Mouse (Mus musculus) kidney, postnatal 14 days (tissue): ENCODE data around the gene Alox12e.
"Not testable (repeated sequence)": the region's sequence is repeated elsewhere in the genome, so short reads cannot be mapped to it uniquely, and the experiment has no call there.

ENCODE experiments used
- DNase-seq: peaks from one replicate; pipeline ENCODE4 v3.0.0; 2022; ENCODE audit warnings: mixed read lengths

Gene Alox12e

DNA sequence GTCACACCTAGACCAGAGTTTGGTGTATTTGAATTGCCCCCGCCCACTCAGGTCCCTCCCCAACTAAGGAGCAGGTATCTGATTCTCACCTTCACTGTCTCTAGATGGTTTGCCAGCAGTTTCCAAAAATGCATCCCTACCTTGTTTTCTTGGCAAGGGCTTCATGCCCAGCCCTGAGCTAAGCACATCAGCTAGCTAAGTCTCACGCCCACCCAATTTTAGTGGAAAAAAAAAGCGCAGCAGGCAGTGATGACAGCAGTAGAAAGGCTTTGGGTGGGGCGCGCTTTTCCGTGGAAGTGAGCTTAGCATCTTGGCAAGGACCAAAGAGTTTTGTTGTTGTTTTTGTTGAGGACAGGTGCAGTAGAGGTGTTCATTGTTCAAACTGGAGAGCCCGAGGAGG lies at the start of gene Alox12e:
Alox12e (minus strand) TSS at position 101 of the 400 bp plus-strand sequence.
- DNase-seq: no peak

DNA sequence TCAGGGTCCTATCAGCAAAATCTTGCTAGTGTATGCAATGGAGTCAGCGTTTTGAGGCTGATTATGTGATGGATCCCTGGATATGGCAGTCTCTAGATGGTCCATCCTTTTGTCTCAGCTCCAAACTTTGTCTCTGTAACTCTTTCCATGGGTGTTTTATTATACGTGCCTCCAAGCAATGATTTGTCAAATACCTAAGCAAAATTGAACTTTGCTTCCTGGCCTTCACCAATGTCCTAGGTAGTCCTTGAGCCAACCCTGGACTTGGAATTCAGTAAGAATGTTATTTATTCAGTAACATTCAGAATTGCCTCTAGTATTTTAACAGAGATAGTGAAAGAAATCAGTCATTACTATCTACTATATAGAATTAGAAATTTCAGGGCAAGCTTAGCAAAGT lies 46.2 kb upstream of the Alox12e start:
- not testable (repeated sequence) for DNase-seq

- not testable (repeated sequence) for DNase-seq
Observed at GRCm38 (mm10) chr11:70367701-70368100, 45.3 kb upstream of the Alox12e start.

DNA sequence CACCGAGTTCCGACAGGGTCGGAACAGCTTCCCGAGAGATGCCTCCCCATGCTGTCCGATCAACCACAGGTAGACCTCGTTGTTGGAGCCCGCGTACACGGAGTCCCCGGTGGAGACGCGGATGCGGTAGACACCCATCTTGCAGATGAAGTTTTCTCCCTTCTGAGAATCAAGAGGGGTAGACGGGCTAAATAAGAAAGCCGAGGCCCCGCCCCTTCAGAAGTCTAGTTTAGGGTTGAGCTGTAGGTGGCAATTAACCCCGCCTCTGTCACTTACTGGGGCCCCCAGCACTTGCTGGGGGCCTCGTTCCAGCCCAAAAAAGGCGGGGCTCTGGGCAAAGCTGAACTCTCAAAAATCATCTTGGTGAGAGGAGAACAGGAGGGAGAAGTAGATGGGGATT lies 29.4 kb upstream of the Alox12e start, which contains the start of gene Alox15:
Alox15 (minus strand) TSS at position 164 of the 400 bp plus-strand sequence.
- DNase-seq: no peak

DNA sequence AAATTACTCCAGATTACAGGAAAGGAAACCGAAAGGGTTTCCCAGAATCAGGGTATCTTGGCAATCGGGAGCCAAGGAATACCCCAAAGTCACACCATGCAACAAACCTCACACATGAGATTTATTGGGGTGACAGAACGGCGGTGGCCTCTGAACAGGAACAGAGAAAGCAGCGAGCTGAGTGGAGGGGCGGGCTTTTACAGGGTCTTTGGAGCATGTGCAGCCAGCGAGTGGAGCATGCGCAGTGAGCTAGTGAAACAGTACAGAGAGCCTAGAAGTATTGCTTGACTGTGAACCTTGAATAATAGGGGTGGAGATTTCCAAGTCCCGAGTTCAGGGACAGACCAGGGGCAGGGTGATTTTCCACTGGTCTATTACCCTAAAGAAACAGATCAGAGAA lies 26.2 kb upstream of the Alox12e start:
- no peak for DNase-seq

DNA sequence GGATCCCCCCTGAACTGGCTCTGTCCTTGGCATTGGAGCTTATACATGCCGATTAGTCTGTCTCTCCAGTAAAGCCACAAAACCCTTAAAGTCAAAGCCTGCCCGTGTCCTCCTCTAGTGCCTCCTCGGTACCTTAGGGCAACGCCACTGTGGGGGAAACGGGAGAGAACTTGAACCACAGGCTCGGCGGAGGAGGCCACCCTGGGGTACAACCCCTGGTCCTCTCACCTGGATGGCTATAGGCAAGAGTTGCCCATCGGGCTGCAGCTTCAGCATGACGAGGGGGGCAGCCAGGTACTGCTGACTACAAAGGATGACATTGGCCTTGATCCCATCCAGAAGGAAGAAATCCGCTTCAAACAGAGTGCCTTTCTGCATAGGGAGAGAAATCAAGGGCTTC lies 25.4 kb upstream of the Alox12e start:
- DNase-seq: no peak

DNA sequence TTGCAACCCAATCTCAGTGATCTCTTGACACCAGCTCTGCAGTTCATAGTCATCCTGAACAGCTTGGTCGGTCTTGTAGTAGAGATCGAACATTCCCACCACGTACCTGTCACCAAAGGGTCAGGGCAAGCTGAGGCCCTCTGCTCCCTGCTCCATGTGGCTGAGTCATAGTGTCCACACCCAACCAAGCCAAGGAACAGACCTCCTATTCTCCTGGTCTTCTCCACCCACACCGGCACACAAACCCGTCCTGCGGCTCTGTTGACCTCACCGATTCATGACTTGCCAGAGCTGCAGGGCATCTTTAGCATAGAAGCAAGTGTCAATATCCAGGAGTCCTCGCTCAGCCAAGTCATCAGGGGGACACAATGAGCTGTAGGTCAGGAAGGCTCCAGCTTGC lies 23.1 kb upstream of the Alox12e start:
- no peak for DNase-seq

DNA sequence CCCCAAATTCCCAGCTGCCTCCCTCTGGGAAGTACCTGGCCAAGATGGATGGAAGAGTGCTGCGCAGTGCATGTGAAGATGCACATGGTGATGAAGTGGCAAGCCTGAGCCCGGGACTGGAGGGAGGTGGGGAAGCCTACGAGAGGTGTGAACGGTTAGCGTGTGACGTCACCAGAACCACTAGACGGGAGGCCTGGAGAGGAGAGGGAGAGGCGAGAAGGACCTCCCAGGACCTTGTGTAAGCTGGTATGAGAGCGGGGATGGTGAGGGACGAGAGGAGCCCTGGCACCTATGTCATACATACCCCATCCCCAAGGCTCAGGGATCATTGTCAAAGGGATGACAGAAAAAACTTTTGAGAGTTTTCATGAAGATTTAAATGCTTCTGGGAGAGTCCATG lies 22.6 kb upstream of the Alox12e start:
- no peak for DNase-seq

DNA sequence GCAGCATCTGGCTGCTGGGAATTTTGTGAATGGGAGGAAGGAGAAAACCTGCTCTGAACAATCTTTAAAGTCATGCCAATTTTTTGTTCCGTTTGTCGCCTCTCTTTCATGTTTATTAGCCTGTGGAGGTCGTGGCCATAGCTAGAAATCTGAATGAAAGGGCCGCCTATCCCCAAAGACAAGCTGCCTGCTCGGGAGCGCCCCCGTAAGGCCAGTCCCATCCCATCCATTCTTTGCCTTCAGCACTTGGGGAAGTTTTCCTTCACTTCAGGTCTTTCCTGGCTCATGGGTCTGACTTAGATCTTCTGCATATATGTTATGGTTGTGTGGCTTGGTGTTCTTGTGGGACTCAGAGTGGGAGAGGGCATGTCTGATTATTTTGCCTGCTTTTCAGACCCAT lies 17.1 kb upstream of the Alox12e start:
- DNase-seq: no peak

- DNase-seq: peak; percentile 70
Observed at GRCm38 (mm10) chr11:70334477-70334876, 12.0 kb upstream of the Alox12e start.

DNA sequence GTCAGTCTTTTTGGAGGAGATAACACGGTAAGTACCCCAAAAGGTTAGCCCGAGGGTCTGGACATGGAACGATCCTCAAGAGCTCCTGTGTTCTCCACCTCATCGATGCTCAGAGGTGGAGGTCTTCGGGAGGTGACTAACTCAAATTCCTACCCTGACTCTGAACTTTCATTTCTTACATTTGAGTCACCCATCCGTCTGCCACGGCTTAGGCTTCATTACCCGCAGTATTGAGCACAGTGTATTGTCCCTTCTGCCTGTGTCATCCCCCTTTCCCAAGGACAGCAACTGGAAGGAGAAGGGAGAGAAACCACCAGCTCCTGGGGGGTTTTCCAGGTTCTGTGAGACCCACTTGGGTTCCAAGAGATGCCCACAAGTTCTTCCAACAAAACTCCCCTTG lies 2.3 kb upstream of the Alox12e start:
- no peak for DNase-seq

GRCm38 (mm10) chr11:70321664-70322063 lies 764 bp downstream of the Alox12e start:
- peak; percentile 30 for DNase-seq

- DNase-seq: no peak
Observed at GRCm38 (mm10) chr11:70319614-70320013, 2.8 kb downstream of the Alox12e start.

DNA sequence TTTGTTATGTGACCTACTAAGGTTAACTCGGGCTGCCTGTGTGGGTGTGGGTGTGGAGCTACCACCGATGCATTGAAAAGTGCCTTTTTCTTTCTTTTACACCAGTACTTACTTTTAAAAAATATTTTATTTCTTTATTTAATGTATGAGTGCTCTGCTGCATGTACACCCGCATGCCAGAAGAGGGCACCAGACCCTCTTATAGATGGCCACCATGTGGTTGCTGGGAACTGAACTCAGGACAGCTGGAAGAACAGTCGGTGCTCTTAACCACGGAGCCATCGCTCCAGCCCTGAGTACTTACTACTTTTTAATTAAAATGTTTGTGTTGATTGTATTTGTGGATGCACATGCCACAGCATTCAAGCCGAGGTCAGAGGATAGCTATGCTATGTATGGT lies 8.6 kb downstream of the Alox12e start:
- DNase-seq: peak; percentile 18

DNA sequence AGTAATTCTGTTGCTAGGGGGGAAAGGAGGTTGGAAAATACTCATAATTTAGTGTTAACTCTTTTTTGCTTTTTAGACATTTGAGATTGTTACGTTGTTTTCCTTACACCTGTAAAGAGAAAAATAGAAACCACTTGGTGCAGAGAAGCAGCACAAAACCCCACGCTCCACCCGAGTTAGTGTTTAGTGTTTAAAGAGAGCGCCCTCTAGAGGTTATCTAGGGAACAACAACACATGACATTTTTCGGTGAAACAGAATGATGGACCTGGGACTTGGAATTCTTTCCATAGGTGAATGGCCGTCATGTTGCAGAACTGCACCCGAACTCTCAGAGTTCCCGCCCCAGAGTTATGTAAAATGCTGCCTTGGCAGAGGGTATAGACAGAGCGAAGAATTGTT lies 13.1 kb downstream of the Alox12e start:
- DNase-seq: peak; percentile 66

GRCm38 (mm10) chr11:70308296-70308695 lies 14.1 kb downstream of the Alox12e start:
- no peak for DNase-seq

- peak; percentile 60 for DNase-seq
Observed at GRCm38 (mm10) chr11:70306159-70306558, 16.3 kb downstream of the Alox12e start.

DNA sequence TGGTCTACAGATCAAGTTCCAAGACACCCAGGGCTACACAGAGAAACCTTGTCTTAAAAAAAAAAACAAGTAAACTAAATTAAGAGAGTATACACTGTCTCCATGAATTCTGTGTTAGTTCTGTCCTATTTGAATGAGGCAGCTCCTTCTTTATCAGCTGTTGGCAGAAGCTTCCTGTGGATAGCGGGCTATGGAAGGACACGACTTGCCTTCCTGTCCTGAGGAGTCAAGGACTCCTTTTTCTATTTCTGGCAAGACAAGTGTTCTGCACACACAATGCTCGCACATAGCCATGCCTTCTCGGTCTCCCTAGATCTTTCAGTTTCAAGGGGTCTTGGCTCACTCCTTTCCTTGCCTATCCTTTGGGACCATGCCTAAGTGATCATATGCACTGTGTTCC lies 20.1 kb downstream of the Alox12e start:
- no peak for DNase-seq

DNA sequence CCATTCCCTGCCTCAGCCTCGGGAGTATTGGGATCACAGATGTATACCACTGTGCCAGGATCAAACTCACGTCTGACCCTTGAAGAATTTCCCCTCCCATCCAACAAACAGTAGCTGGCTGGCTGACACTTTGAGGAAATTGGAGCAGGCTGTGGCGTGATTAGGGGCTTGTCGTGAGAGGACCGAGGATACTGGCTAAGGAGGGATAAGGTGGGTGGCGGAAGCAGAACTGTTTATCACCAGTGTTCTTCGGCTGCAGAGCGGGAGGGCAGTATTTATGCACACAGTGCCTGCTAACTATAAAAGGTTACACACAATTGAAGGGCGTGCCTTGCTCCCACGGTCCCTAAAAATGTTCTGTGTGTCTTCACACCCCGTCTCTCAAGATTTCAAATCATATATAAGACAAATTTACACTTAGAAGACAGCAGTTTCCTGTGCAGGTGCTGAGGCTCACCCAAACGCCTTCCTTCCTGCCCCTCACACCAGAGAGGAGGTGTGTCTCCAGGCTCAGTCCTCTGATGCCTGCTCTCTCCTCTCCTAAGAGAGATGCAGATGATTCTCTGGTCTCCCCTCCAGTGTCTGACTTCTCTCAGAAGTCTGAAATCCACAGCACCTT lies 24.5 kb downstream of the Alox12e start:
- DNase-seq: peak; percentile 16

- peak; percentile 28 for DNase-seq
Observed at GRCm38 (mm10) chr11:70297405-70297804, 25.0 kb downstream of the Alox12e start.

GRCm38 (mm10) chr11:70293881-70294280 lies 28.5 kb downstream of the Alox12e start:
- DNase-seq: no peak

DNA sequence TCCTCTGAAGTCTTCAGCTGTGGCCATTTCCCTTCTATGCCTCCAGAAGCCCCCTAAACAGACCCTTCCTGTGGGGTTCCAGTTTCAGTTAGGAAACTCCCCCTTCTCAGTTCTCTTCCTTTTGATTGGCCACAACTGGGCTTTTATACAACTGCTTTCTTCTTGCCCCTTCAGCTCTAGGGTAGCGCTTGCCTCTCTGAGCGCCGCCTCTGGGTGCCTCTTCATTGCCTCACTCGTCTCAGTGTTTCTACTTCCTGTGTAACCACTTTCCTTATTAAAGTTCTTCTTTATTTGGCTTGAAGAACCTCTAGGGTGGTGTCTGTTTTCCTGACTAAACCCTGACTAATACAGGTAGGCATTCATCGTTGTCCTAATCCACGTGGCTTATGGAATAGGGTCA lies 31.2 kb downstream of the Alox12e start:
- no peak for DNase-seq

- DNase-seq: peak; percentile 27
Observed at GRCm38 (mm10) chr11:70289236-70289635, 33.2 kb downstream of the Alox12e start.

DNA sequence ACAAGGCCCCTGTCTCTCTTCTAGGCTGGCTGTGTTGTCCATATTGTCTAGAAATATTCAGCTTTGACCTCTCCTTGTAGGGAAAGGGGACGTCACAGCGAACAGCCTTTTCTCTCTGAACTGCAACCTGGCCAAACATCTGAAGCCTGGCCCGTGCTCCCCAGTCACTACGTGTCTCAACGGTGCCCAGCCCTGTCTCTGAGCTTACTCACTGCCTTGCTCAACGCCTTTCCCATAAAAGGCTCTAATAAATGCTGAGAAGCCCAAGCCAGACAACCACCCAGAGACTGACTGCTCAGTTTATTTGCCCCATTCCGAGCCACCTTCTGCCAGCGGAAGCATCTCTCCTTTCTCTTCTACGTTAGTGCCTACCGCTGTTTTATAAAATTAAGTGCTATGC lies 34.3 kb downstream of the Alox12e start:
- DNase-seq: no peak

GRCm38 (mm10) chr11:70285686-70286085 lies 36.7 kb downstream of the Alox12e start:
- no peak for DNase-seq
